ENCODE assay signal across 8 mouse cellular contexts in the genomic region with DNA sequence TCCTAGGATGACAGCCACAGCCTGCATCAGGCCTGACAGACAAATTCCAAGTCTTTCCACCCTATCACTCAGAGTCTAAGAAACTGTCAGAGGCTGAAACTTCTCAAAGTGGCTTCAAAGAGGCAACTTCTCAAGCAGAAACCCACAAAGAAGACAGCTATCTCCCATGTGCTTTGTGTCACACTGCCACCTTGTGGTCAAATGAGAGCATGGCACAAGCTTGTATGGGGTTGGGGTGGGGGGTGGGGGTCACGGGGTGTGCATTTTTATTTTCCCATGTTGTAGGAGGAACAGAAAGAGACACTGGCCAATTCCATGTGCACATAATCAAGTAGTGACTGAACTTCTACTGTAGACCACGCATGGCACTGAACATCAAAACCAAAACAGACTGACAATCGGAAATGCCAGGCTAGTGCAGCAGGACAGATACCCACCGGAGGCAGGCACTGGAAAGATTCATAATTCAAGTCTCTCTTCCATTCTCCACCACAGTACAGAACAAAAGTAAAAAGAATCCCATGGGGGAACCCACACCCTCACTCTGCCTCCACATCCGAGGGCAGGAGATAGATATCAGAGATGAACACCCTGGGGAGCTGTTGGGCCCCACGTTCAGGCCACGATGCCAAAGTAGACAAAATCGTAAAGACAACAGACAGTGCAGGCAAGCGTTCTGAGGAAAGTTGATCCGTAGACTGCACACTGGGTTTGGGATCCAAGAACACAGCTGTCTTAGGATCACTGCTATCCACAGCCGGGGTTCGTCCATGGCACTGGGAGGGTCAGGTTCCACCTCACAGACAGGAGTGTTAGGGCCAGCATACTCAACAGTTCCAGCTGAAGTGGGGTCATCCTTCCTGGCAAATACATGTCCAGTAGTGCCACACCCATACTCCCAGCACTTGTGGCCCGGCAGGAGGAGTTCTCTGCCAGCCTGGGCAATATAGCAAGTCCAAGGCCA. TPM values are rescaled to one million over a fixed set of nuclear protein-coding genes. Genes with fewer than 3 reads are reported as not detected.
DNase-seq lines count a peak whose midpoint lies in the region; ATAC-seq lines count a peak whose summit lies in the region.

No protein-coding gene starts in this region.

- peak; percentile 34 to 81 for DNase-seq in adrenal gland, adult (ENCODE audit: inconsistent age in 2 of 2, low spot score in 1 of 2)
- DNase-seq in adrenal gland, postnatal 10 days = no peak
- DNase-seq in MN1 (ENCODE audit: low spot score) = peak; percentile 27
- DNase-seq in embryonic facial prominence, embryonic 14.5 days (ENCODE audit: low spot score) = peak; percentile 50
- peak; percentile 52 to 55 for DNase-seq in heart, postnatal 36 days
- no peak for DNase-seq in urinary bladder, adult 2 months (ENCODE audit: low spot score)

- 0 out of 2 replicates have a peak overlapping the region, but pooled peaks have one; percentile 25 for H3K9ac ChIP-seq in embryonic facial prominence, embryonic 14.5 days (ENCODE audit: low read depth, low read length)
- no peak overlapping the region for H3K9ac ChIP-seq in liver, embryonic 15.5 days
- no peak overlapping the region for H3K9ac ChIP-seq in neural tube, embryonic 14.5 days (replicated peaks; ENCODE audit: low read depth, low read length)

- peaks cover 3% of the 10 kb centered on the region; the same call in 1 of the 2 replicates for H3K4me1 ChIP-seq in embryonic facial prominence, embryonic 14.5 days (ENCODE audit: control insufficient read depth, insufficient read depth, low read length)
- H3K4me1 ChIP-seq in liver, embryonic 15.5 days (replicated peaks) = peaks cover 50% of the 10 kb centered on the region
- peaks cover 8% of the 10 kb centered on the region; the same call in 1 of the 2 replicates for H3K4me1 ChIP-seq in neural tube, embryonic 14.5 days (ENCODE audit: control insufficient read depth, insufficient read depth, low read length)

- no peaks in the 10 kb centered on the region for H3K9me3 ChIP-seq in embryonic facial prominence, embryonic 14.5 days (ENCODE audit: control insufficient read depth, low read length)
- no peaks in the 10 kb centered on the region for H3K9me3 ChIP-seq in liver, embryonic 15.5 days (replicated peaks)
- no peaks in the 10 kb centered on the region for H3K9me3 ChIP-seq in neural tube, embryonic 14.5 days (ENCODE audit: control insufficient read depth, low read length)

- no peak overlapping the region for H3K27ac ChIP-seq in embryonic facial prominence, embryonic 14.5 days (replicated peaks; ENCODE audit: low read depth, low read length)
- no peak overlapping the region; the same call in 1 of the 2 replicates for H3K27ac ChIP-seq in liver, embryonic 15.5 days (replicated peaks)
- H3K27ac ChIP-seq in neural tube, embryonic 14.5 days (ENCODE audit: low read depth, low read length) = no peak overlapping the region

- intact Hi-C loops in heart, postnatal 36 days (cut with DNase I) = loop anchor here (2.0 kb wide), 1 partner anchor 36 kb away; a partner anchor contains a TSS

- no peak overlapping the region for H3K4me2 ChIP-seq in embryonic facial prominence, embryonic 14.5 days (ENCODE audit: low read depth, low read length)
- H3K4me2 ChIP-seq in liver, embryonic 15.5 days = peak overlapping the region; percentile 58
- H3K4me2 ChIP-seq in neural tube, embryonic 14.5 days (ENCODE audit: low read depth, low read length) = no peak overlapping the region

- H3K4me3 ChIP-seq in embryonic facial prominence, embryonic 14.5 days (ENCODE audit: low read depth, low read length) = no peak overlapping the region
- H3K4me3 ChIP-seq in liver, embryonic 15.5 days (replicated peaks) = peak overlapping the region; percentile 36
- no peak overlapping the region for H3K4me3 ChIP-seq in neural tube, embryonic 14.5 days (ENCODE audit: low read depth, low read length)

- H3K36me3 ChIP-seq in embryonic facial prominence, embryonic 14.5 days (ENCODE audit: control insufficient read depth, insufficient read depth, low read length) = peaks cover 30% of the 10 kb centered on the region
- H3K36me3 ChIP-seq in liver, embryonic 15.5 days (replicated peaks) = peaks cover 25% of the 10 kb centered on the region
- H3K36me3 ChIP-seq in neural tube, embryonic 14.5 days (ENCODE audit: control insufficient read depth, insufficient read depth, low read length) = peaks cover 18% of the 10 kb centered on the region

- WGBS in embryonic facial prominence, embryonic 14.5 days = 49% methylated on average over 13 of the region's 13 CpGs
- WGBS in liver, embryonic 15.5 days (ENCODE audit: insufficient replicate concordance) = 29% methylated on average over 13 of the region's 13 CpGs
- WGBS in neural tube, embryonic 14.5 days = 62% methylated on average over 13 of the region's 13 CpGs

- H3K27me3 ChIP-seq in embryonic facial prominence, embryonic 14.5 days (replicated peaks; ENCODE audit: control insufficient read depth, insufficient read depth, low read length) = no peaks in the 10 kb centered on the region
- no peaks in the 10 kb centered on the region for H3K27me3 ChIP-seq in liver, embryonic 15.5 days
- H3K27me3 ChIP-seq in neural tube, embryonic 14.5 days (ENCODE audit: control insufficient read depth, insufficient read depth, low read length) = no peaks in the 10 kb centered on the region

- no peak for ATAC-seq in embryonic facial prominence, embryonic 14.5 days (ENCODE audit: low read depth)
- peak; percentile 59 for ATAC-seq in liver, embryonic 15.5 days (ENCODE audit: insufficient read depth)
- peak; percentile 57; the same call in 1 of the 2 replicates for ATAC-seq in neural tube, embryonic 14.5 days (ENCODE audit: low read depth)

RNA-seq across cellular contexts. Expression of a gene that starts 37.1 kb away (rescaled TPM):
- total RNA-seq in adrenal gland, postnatal 10 days (2021) = 100 to 1,000 TPM; 159 to 169 TPM
- 47.8 and 48.0 TPM in 2 replicates for polyA plus RNA-seq in embryonic facial prominence, embryonic 14.5 days (2014; fragmentation: Nextera tagmentation; extraction: Ambion mirVana)
- 100 to 1,000 TPM; 292 to 300 TPM for total RNA-seq in heart, postnatal 36 days (2021)
- polyA plus RNA-seq in liver, embryonic 15.5 days (2015; fragmentation: Nextera tagmentation; extraction: Ambion mirVana) = 13.0 and 15.7 TPM in 2 replicates
- 15.8 and 16.1 TPM in 2 replicates for polyA plus RNA-seq in neural tube, embryonic 14.5 days (2014; fragmentation: Nextera tagmentation; extraction: Ambion mirVana)
- polyA plus RNA-seq in urinary bladder, adult 2 months (2012; rRNA removed) = 77.4 and 86.8 TPM in 2 replicates

RNA-seq across cellular contexts. Expression of a gene that starts 40.9 kb away (rescaled TPM):
- not detected for total RNA-seq in adrenal gland, postnatal 10 days (2021)
- not detected in 2 replicates for polyA plus RNA-seq in embryonic facial prominence, embryonic 14.5 days (2014; fragmentation: Nextera tagmentation; extraction: Ambion mirVana)
- total RNA-seq in heart, postnatal 36 days (2021) = not detected
- not detected in 2 replicates for polyA plus RNA-seq in liver, embryonic 15.5 days (2015; fragmentation: Nextera tagmentation; extraction: Ambion mirVana)
- polyA plus RNA-seq in neural tube, embryonic 14.5 days (2014; fragmentation: Nextera tagmentation; extraction: Ambion mirVana) = not detected in 2 replicates
- polyA plus RNA-seq in urinary bladder, adult 2 months (2012; rRNA removed) = 0.23 and 0.27 TPM in 2 replicates

Comparison
In these comparisons a context has a peak if more than half of its experiments do, and no peak if none do; other contexts are left out.
1. DNase-seq: peak in adrenal gland, adult (2 of 2), MN1 (single experiment), embryonic facial prominence, embryonic 14.5 days (single experiment) and heart, postnatal 36 days (2 of 2); none in adrenal gland, postnatal 10 days (single experiment) and urinary bladder, adult 2 months (single experiment).